Comparison of ENCODE assay signal across 16 mouse cellular contexts in genomic region chr2:156446489-156447035, GRCm38 (mm10). TPM values are rescaled to one million over a fixed set of nuclear protein-coding genes. Genes with fewer than 3 reads are reported as not detected.
DNase-seq lines count a peak whose midpoint lies in the region; ATAC-seq and TF ChIP-seq lines count a peak whose summit lies in the region.
"Had no signal": no experiment of that assay in that cellular context is flagged by ENCODE, and none has a peak within 500 bp of the region (broad histone marks: within the 10 kb centered on the region; RNA-seq: fewer than 3 reads in every experiment).

No protein-coding gene starts in this region.

- no peak overlapping the region for H3K9ac ChIP-seq in embryonic facial prominence, embryonic 14.5 days (ENCODE audit: low read depth, low read length)
- no peak overlapping the region for H3K9ac ChIP-seq in limb, embryonic 14.5 days (ENCODE audit: low read depth, low read length, severe bottlenecking)

- H3K4me3 ChIP-seq in kidney, adult 2 months (ENCODE audit: insufficient read depth, low read depth, low read length) = no peak overlapping the region
- no peak overlapping the region for H3K4me3 ChIP-seq in embryonic facial prominence, embryonic 14.5 days (ENCODE audit: low read depth, low read length)
- H3K4me3 ChIP-seq in limb, embryonic 14.5 days (replicated peaks; ENCODE audit: low read length) = no peak overlapping the region

- TF ChIP-seq CTCF in kidney, adult 2 months (conservative IDR thresholded peaks at IDR 0.05; ENCODE audit: insufficient read depth, insufficient read length, low read depth, low read length) = no peak

- intact Hi-C loops in left cerebral cortex, postnatal 14 days (cut with DNase I) = no loop called here

- no peaks in the 10 kb centered on the region for H3K9me3 ChIP-seq in embryonic facial prominence, embryonic 14.5 days (ENCODE audit: control insufficient read depth, low read length)
- no peaks in the 10 kb centered on the region for H3K9me3 ChIP-seq in limb, embryonic 14.5 days (ENCODE audit: control insufficient read depth, low read length)

- no peaks in the 10 kb centered on the region for H3K27me3 ChIP-seq in kidney, adult 2 months (replicated peaks; ENCODE audit: control insufficient read depth, insufficient read depth, low read length)
- no peaks in the 10 kb centered on the region for H3K27me3 ChIP-seq in embryonic facial prominence, embryonic 14.5 days (replicated peaks; ENCODE audit: control insufficient read depth, insufficient read depth, low read length)
- H3K27me3 ChIP-seq in limb, embryonic 14.5 days (ENCODE audit: control insufficient read depth, insufficient read depth, low read length) = no peaks in the 10 kb centered on the region
- H3K27me3 ChIP-seq: Patski had no signal

- H3K36me3 ChIP-seq in kidney, adult 2 months (ENCODE audit: control insufficient read depth, insufficient read depth, low read length) = no peaks in the 10 kb centered on the region
- H3K36me3 ChIP-seq in embryonic facial prominence, embryonic 14.5 days (ENCODE audit: control insufficient read depth, insufficient read depth, low read length) = peaks cover 5% of the 10 kb centered on the region; the same call in 1 of the 2 replicates
- 0 out of 2 replicates have a peak, but pooled peaks cover 3% of the 10 kb centered on the region for H3K36me3 ChIP-seq in limb, embryonic 14.5 days (ENCODE audit: control insufficient read depth, insufficient read depth, low read length)

- no peak overlapping the region for H3K4me2 ChIP-seq in embryonic facial prominence, embryonic 14.5 days (ENCODE audit: low read depth, low read length)
- no peak overlapping the region for H3K4me2 ChIP-seq in limb, embryonic 14.5 days (replicated peaks; ENCODE audit: low read depth, low read length, severe bottlenecking)

- 60% methylated on average over 9 of the region's 9 CpGs for WGBS in kidney, adult 2 months
- WGBS in embryonic facial prominence, embryonic 14.5 days = 67% methylated on average over 9 of the region's 9 CpGs
- 65% methylated on average over 9 of the region's 9 CpGs for WGBS in limb, embryonic 14.5 days

- H3K27ac ChIP-seq in kidney, adult 2 months (ENCODE audit: insufficient read depth, low read depth, low read length) = peak overlapping the region; percentile 91
- 0 out of 2 replicates have a peak overlapping the region, but pooled peaks have one; percentile 54 for H3K27ac ChIP-seq in embryonic facial prominence, embryonic 14.5 days (replicated peaks; ENCODE audit: low read depth, low read length)
- 0 out of 2 replicates have a peak overlapping the region, but pooled peaks have one; percentile 3 for H3K27ac ChIP-seq in limb, embryonic 14.5 days (replicated peaks; ENCODE audit: low read depth, low read length)
- H3K27ac ChIP-seq: hindbrain, postnatal 0 days had no signal

- TF ChIP-seq POLR2A in kidney, adult 2 months (IDR thresholded peaks at IDR 0.05; ENCODE audit: low read depth, low read length) = no peak
- no peak for TF ChIP-seq POLR2A in limb, embryonic 14.5 days (IDR thresholded peaks at IDR 0.05; ENCODE audit: borderline replicate concordance, extremely low read depth, insufficient read depth, insufficient read length)

- peaks cover 15% of the 10 kb centered on the region; the same call in 1 of the 2 replicates for H3K4me1 ChIP-seq in kidney, adult 2 months (ENCODE audit: control insufficient read depth, insufficient read depth, low read length)
- H3K4me1 ChIP-seq in embryonic facial prominence, embryonic 14.5 days (ENCODE audit: control insufficient read depth, insufficient read depth, low read length) = 0 out of 2 replicates have a peak, but pooled peaks cover 4% of the 10 kb centered on the region
- peaks cover 2% of the 10 kb centered on the region; the same call in 1 of the 2 replicates for H3K4me1 ChIP-seq in limb, embryonic 14.5 days (ENCODE audit: control insufficient read depth, insufficient read depth, low read length)

- DNase-seq in kidney, adult 2 months = peak; percentile 22
- DNase-seq in kidney, postnatal 36 days = no peak
- DNase-seq in embryonic facial prominence, embryonic 14.5 days (ENCODE audit: low spot score) = peak; percentile 51
- DNase-seq in limb, embryonic 14.5 days (ENCODE audit: low spot score) = no peak
- DNase-seq in lung, postnatal 36 days = peak; percentile 78
- no peak for DNase-seq in left cerebral cortex, postnatal 14 days (ENCODE audit: low spot score in 2 of 2)
- DNase-seq in cerebellum, postnatal 4 days (ENCODE audit: low spot score in 2 of 2) = no peak
- DNase-seq: cerebellum, adult 18-20 months; layer of hippocampus, adult 9-11 months; liver; right cerebral cortex, postnatal 14 days; thymus, postnatal 36 days had no signal

- no peak for ATAC-seq in embryonic facial prominence, embryonic 14.5 days (ENCODE audit: low read depth)
- no peak for ATAC-seq in limb, embryonic 14.5 days (ENCODE audit: low FRiP score, low read depth)
- ATAC-seq in megakaryocyte progenitor cell, adult 5-6 weeks (replicated peaks; ENCODE audit: poor library complexity) = no peak
- ATAC-seq: forebrain, embryonic 14.5 days; hindbrain, postnatal 0 days; Patski had no signal

RNA-seq across cellular contexts. Expression of gene Epb41l1, which starts 25.9 kb away (rescaled TPM):
- polyA plus RNA-seq in kidney, adult 2 months (2012; rRNA removed) = 38.1 and 38.7 TPM in 2 replicates
- polyA plus RNA-seq in embryonic facial prominence, embryonic 14.5 days (2014; fragmentation: Nextera tagmentation; extraction: Ambion mirVana) = 4.0 and 4.7 TPM in 2 replicates
- polyA plus RNA-seq in limb, embryonic 14.5 days (2012; rRNA removed) = 37.0 and 37.2 TPM in 2 replicates
- polyA plus RNA-seq in limb, embryonic 14.5 days (2014; fragmentation: Nextera tagmentation; extraction: Ambion mirVana) = 5.0 and 5.8 TPM in 2 replicates
- 0.05 and 0.39 TPM in 2 replicates for total RNA-seq in megakaryocyte progenitor cell, adult 5-6 weeks (2015)
- 0.24 and 2.6 TPM in 2 replicates for total RNA-seq in megakaryocyte progenitor cell, adult 5-6 weeks (2017)
- 100 to 1,000 TPM; 304 to 328 TPM for total RNA-seq in left cerebral cortex, postnatal 14 days (2021)

Comparison
In these comparisons a context has a peak if more than half of its experiments do, and no peak if none do; other contexts are left out.
1. DNase-seq: peak in kidney, adult 2 months (single experiment), embryonic facial prominence, embryonic 14.5 days (single experiment) and lung, postnatal 36 days (single experiment); none in kidney, postnatal 36 days (0 of 2), limb, embryonic 14.5 days (single experiment), left cerebral cortex, postnatal 14 days (0 of 2) and cerebellum, postnatal 4 days (0 of 2).
2. H3K27ac ChIP-seq: peak in every context shown above with its lines; median percentile 91 in kidney, adult 2 months; 54 in embryonic facial prominence, embryonic 14.5 days; 3 in limb, embryonic 14.5 days.